Mouse (Mus musculus) stomach, postnatal 0 days (tissue): ENCODE data around the gene Itga1.

Source experiments
- CTCF ChIP-seq: IDR thresholded peaks from 2 replicates; pipeline ENCODE4 v1.5.1; 2016; ENCODE audit warnings: antibody characterized with exemption, low read depth, mild to moderate bottlenecking, moderate library complexity
- EP300 ChIP-seq: optimal IDR thresholded peaks from 2 replicates; pipeline ENCODE3; 2016; ENCODE audit warnings: antibody characterized with exemption

GRCm38 (mm10) chr13:114987161-114987560, 114.6 kb downstream of the Itga1 start:
- TF ChIP-seq EP300 (no peak), CTCF (peak; percentile 63)
